Mouse (Mus musculus) neural tube, embryonic 15.5 days (tissue): ENCODE data around the gene Iqcn. TPM values are rescaled to one million over a fixed set of nuclear protein-coding genes. Genes with fewer than 3 reads are reported as not detected.

ENCODE experiments used
- ATAC-seq: fragments of 200-750 bp; cut with Nextera tagmentation; 2 replicates; pipeline ENCODE4 v1.8.0; 2017; ENCODE audit warnings: mild to moderate bottlenecking, moderate TSS enrichment, moderate library complexity; ENCODE audit not compliant: low FRiP score
- H3K27ac ChIP-seq: fragments of 300-500 bp; sonication (generic); replicated peaks from 2 replicates; pipeline ENCODE4 v1.5.1; 2015; ENCODE audit warnings: mild to moderate bottlenecking, inconsistent platforms
- H3K27me3 ChIP-seq: fragments of 300-500 bp; sonication (generic); replicated peaks from 2 replicates; pipeline ENCODE4 v1.6.1; 2015; ENCODE audit warnings: inconsistent platforms
- H3K36me3 ChIP-seq: fragments of 300-500 bp; sonication (generic); 2 replicates; pipeline ENCODE4 v1.6.1; 2015; ENCODE audit warnings: inconsistent platforms
- H3K4me1 ChIP-seq: fragments of 300-500 bp; sonication (generic); 2 replicates; pipeline ENCODE4 v1.6.1; 2015; ENCODE audit warnings: inconsistent platforms
- H3K4me2 ChIP-seq: fragments of 300-500 bp; sonication (generic); 2 replicates; pipeline ENCODE4 v1.6.1; 2015; ENCODE audit warnings: inconsistent platforms, mild to moderate bottlenecking, moderate library complexity
- H3K4me3 ChIP-seq: fragments of 300-500 bp; sonication (generic); replicated peaks from 2 replicates; pipeline ENCODE4 v1.5.1; 2015; ENCODE audit warnings: mild to moderate bottlenecking, inconsistent platforms
- H3K9ac ChIP-seq: fragments of 300-500 bp; sonication (generic); replicated peaks from 2 replicates; pipeline ENCODE4 v1.6.1; 2015; ENCODE audit warnings: mild to moderate bottlenecking, inconsistent platforms
- H3K9me3 ChIP-seq: fragments of 300-500 bp; sonication (generic); replicated peaks from 2 replicates; pipeline ENCODE4 v1.6.1; 2016; ENCODE audit warnings: inconsistent platforms
- WGBS: fragments of 180-500 bp; shearing (Covaris S2); methylation state at CpG from one replicate; pipeline ENCODE4 v1.1.7; 2015; ENCODE audit warnings: mixed read lengths; 5-methylcytosine and 5-hydroxymethylcytosine counted together
- polyA plus RNA-seq: library from polyadenylated mRNA; unstranded; fragments of >200 nt; fragmentation: Nextera tagmentation; extraction: Ambion mirVana; gene quantifications from 2 replicates; pipeline ENCODE4 v1.2.1, GENCODE M21; 2015

Gene Iqcn
- 0.04 and 0.09 TPM in 2 replicates for polyA plus RNA-seq

DNA sequence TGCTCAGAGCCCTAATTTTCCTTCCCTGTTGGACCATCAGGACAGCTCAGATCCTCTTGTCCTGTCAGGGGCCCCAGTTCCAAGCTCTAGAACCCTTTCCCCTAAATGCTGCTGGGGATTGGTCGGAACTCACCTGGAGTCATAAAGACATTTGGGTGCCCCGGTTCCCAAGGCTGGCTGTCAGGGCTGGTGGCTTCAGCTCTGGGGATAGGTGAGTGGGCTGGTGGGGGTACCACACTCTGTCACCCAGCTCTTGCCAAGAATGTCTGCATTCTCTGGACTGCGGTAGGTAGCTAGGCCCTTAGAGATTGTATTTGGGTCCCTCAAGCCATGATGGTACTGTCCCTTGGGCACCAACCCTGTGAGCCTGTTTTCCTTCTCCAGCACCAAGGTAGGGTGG lies at the start of gene Iqcn:
TSS of gene Iqcn (plus strand) at position 171 of the 400 bp plus-strand sequence.
- H3K9me3 ChIP-seq, result no peaks in the 10 kb centered on the region
- ATAC-seq, result no peak
- peaks cover 34% of the 10 kb centered on the region for H3K4me1 ChIP-seq
- no peak within 1 kb of the TSS for H3K9ac ChIP-seq
- no peak within 1 kb of the TSS; the same call in 1 of the 2 replicates for H3K4me3 ChIP-seq
- H3K36me3 ChIP-seq, result no peaks in the 10 kb centered on the region; the same call in 1 of the 2 replicates
- H3K4me2 ChIP-seq, result peak within 1 kb of the TSS; percentile 70
- 0 out of 2 replicates have a peak within 1 kb of the TSS, but pooled peaks have one; percentile 33 for H3K27ac ChIP-seq
- H3K27me3 ChIP-seq, result no peaks in the 10 kb centered on the region
- 90% methylated on average over 3 of the region's 3 CpGs for WGBS

DNA sequence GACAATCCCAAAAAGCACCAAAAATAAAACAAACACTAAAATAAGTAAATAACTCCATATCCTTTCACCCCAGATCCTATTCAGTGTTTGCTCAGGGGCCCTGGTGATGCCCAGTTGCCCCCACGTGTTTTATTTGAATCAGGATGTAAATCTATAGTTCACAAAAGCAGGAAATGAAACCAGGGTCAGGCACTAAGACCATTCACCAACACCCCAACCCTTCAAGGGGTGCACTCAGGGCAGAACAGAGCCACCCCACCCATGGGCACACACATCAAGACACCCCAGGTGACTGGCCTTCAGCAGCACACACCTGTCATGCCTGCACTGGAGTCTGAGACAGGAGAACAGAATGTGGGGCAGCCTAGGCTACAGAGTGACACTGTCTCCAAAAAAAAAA lies 49.1 kb upstream of the Iqcn start:
- H3K27ac ChIP-seq, result no peak overlapping the region
- peaks cover 35% of the 10 kb centered on the region for H3K36me3 ChIP-seq
- peaks cover 44% of the 10 kb centered on the region for H3K4me1 ChIP-seq
- no peaks in the 10 kb centered on the region for H3K9me3 ChIP-seq
- no peak overlapping the region for H3K9ac ChIP-seq
- ATAC-seq, result no peak
- H3K4me3 ChIP-seq, result no peak overlapping the region
- H3K27me3 ChIP-seq, result no peaks in the 10 kb centered on the region
- WGBS, result 59% methylated on average over 1 of the region's 1 CpGs
- H3K4me2 ChIP-seq, result no peak overlapping the region

DNA sequence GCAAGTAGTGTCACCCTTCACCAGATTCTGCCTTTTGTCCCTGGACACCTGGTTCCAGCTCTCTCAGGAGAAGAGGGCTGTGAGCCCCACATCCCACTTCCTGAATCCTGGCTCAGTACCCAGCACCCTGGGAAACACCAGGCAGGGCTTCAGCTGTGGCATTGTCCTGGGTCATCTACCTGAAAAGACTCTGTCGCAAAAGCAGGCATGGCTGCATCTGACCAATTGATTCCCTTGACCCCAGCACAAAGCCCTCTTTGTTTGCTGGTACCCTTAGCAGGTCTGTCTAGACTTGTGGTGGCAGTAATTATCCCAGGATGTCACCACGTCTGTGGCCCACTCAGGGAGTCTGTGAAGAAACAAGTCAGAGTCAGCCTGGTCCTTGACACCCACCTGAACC lies 47.8 kb upstream of the Iqcn start:
- no peak overlapping the region for H3K9ac ChIP-seq
- no peaks in the 10 kb centered on the region for H3K27me3 ChIP-seq
- WGBS, result 18% methylated on average over 2 of the region's 2 CpGs
- H3K9me3 ChIP-seq, result no peaks in the 10 kb centered on the region
- H3K4me1 ChIP-seq, result peaks cover 42% of the 10 kb centered on the region
- ATAC-seq, result no peak
- peak overlapping the region; percentile 2; the same call in 1 of the 2 replicates for H3K4me2 ChIP-seq
- peak overlapping the region; percentile 76 for H3K27ac ChIP-seq
- H3K4me3 ChIP-seq, result no peak overlapping the region
- peaks cover 29% of the 10 kb centered on the region for H3K36me3 ChIP-seq

DNA sequence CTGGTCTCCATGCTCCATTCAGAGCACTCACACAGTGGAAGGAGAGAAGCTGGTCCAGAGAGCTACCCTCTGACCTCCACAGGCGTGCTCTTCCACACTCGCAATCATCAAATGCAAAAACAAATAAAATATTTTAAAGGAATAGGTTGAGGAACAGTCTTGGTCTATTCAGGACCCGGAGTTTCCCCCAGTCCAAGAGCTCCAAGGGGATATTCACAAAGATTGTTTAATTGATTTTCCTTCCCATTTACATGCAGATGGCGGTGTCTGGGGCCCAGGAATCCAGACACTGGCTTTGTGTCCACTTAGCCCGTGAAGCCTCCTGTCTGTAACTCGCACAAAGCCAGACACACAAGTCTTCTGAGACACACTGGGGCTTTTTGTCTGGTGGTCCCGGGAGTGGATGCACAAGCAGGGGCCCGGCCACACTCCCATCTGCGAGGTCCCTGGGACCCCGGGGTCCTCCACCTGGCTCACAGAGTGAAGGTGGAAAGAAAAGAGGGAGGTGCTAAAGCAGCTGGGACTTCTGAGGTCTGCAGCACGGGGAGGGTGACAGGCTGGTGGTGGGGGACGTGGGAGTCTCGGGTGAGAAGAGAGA lies 47.0 kb upstream of the Iqcn start:
- WGBS, result 20% methylated on average over 13 of the region's 13 CpGs
- peaks cover 44% of the 10 kb centered on the region for H3K4me1 ChIP-seq
- H3K9me3 ChIP-seq, result no peaks in the 10 kb centered on the region
- peaks cover 21% of the 10 kb centered on the region for H3K36me3 ChIP-seq
- no peak for ATAC-seq
- no peaks in the 10 kb centered on the region for H3K27me3 ChIP-seq
- peak overlapping the region; percentile 76 for H3K27ac ChIP-seq
- H3K4me3 ChIP-seq, result no peak overlapping the region
- peak overlapping the region; percentile 2; the same call in 1 of the 2 replicates for H3K4me2 ChIP-seq
- no peak overlapping the region for H3K9ac ChIP-seq

DNA sequence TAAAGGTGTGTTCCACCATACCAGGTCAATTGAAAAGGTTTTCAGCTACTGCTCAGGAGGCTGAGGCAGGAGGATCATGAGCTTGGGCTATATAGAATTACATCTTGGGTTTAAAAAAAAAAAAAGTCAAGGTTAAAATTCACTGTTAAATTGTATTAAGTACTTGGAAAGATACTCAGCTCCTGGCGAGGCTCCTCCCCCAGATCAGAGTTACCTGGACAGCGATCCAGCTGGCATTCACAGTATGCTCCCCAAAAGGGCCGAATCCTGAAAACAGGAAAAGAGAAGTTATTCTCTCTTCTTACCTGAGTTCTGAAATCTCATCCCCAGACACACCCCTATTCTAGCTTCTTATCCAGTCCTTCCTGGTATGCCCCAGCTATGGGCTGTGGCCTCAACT lies 46.0 kb upstream of the Iqcn start:
- no peak for ATAC-seq
- WGBS, result 88% methylated on average over 3 of the region's 3 CpGs
- H3K4me3 ChIP-seq, result no peak overlapping the region
- peaks cover 14% of the 10 kb centered on the region for H3K36me3 ChIP-seq
- H3K4me2 ChIP-seq, result peak overlapping the region; percentile 91
- H3K4me1 ChIP-seq, result peaks cover 44% of the 10 kb centered on the region
- H3K27me3 ChIP-seq, result no peaks in the 10 kb centered on the region
- no peak overlapping the region for H3K9ac ChIP-seq
- H3K9me3 ChIP-seq, result no peaks in the 10 kb centered on the region
- H3K27ac ChIP-seq, result peak overlapping the region; percentile 76

DNA sequence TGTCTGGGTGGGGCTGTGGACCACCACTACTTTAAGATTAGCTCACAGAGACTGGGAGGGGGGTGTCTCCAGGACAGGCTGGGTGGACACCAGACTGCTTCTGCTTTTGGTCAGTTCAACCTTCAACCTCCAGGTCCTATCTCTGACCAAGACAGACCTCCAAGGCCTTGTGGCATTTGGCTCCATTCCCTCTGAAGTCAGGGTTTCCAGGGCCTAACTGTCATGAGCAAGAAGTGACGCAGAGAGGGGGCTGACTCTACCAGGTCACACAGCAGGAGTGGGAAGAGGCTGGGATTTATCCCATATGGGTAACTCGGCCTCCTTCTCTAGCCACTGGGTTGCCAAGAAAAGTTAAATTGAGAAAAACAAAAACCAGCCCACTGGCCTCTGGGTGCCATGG lies 45.5 kb upstream of the Iqcn start:
- H3K27me3 ChIP-seq, result no peaks in the 10 kb centered on the region
- 39% methylated on average over 2 of the region's 2 CpGs for WGBS
- peak overlapping the region; percentile 91 for H3K4me2 ChIP-seq
- H3K9ac ChIP-seq, result peak overlapping the region; percentile 2; the same call in 1 of the 2 replicates
- peaks cover 44% of the 10 kb centered on the region for H3K4me1 ChIP-seq
- H3K4me3 ChIP-seq, result peak overlapping the region; percentile 75
- H3K27ac ChIP-seq, result peak overlapping the region; percentile 76
- ATAC-seq, result no peak
- peaks cover 10% of the 10 kb centered on the region for H3K36me3 ChIP-seq
- H3K9me3 ChIP-seq, result no peaks in the 10 kb centered on the region

DNA sequence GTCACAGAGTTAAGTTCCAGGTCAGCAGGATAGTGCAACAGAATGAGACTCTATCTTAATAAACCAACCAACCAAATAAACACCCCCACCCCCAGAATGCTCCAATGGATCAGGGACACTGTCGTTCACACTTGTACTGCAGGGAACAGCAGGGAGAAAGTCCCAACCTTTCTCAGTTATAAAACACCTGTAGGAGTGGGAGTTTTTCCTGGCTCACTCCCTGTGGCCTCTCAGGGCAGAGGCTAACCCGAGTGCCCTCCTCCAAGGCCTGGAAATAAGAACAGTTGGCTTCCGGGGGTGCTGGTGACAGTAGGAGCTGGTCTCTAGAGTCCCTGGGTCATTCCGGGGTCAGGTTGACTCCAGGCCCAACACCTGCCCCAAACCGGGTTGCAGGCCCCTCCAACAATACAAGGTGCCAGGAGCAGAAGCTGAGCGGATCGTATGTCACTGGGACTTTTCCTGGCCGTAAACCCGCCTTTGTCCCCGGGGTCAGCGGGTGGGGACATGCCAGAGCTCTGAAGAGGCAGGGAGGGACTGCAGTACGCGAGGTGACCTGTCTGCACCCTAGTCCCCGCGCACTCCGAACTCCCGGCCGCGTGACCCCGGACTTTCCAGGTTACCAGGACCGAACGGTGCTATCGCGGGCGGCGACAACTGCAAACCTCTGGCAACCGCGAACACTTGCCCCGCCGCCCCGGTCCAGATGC lies 44.2 kb upstream of the Iqcn start:
- Histone ChIP-seq H3K27me3 (no peaks in the 10 kb centered on the region), H3K36me3 (peaks cover 10% of the 10 kb centered on the region), H3K4me3 (peak overlapping the region; percentile 75), H3K4me2 (peak overlapping the region; percentile 91), H3K27ac (peak overlapping the region; percentile 76), H3K9ac (peak overlapping the region; percentile 84), H3K4me1 (peaks cover 44% of the 10 kb centered on the region), H3K9me3 (no peaks in the 10 kb centered on the region)
- WGBS, result under 1% methylated on average over 31 of the region's 31 CpGs
- ATAC-seq, result peak; percentile 4; the same call in 1 of the 2 replicates

DNA sequence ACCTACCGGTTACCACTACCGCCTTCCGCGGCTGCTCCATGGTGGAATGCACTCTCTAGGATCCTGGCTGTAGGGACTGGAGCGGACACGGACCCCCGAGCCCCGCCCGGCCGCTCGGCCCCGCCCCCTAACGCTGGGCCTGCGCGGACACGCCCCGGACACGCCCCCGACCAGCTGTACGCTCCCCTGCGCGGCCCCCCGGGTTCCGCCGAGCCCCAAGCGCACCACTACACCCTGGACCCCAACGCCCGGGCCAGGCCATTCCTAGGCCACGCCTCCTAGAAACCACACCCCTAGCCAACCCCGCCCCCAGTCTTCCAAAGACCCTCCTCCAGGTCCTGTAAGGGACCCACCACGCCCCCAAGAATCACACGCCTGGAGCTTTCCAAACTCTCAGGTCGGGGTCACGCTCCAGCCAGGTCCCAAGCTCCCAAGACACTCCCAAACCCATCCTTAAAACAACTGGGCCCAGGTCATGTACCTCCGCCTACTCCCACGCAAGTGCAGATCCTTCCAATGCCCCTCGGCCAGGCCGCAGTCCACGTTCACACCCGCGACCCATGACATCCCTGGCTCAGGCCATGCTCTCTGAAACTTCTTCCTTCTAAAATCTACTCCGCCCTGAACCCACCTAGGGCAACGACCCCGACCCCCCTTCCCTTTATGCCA lies 43.5 kb upstream of the Iqcn start:
- Histone ChIP-seq H3K9me3 (no peaks in the 10 kb centered on the region), H3K4me3 (peak overlapping the region; percentile 75), H3K4me2 (peak overlapping the region; percentile 91), H3K9ac (peak overlapping the region; percentile 84), H3K27ac (peak overlapping the region; percentile 76), H3K4me1 (peaks cover 44% of the 10 kb centered on the region), H3K36me3 (peaks cover 8% of the 10 kb centered on the region), H3K27me3 (no peaks in the 10 kb centered on the region)
- peak; percentile 88 for ATAC-seq
- 1% methylated on average over 44 of the region's 44 CpGs for WGBS

DNA sequence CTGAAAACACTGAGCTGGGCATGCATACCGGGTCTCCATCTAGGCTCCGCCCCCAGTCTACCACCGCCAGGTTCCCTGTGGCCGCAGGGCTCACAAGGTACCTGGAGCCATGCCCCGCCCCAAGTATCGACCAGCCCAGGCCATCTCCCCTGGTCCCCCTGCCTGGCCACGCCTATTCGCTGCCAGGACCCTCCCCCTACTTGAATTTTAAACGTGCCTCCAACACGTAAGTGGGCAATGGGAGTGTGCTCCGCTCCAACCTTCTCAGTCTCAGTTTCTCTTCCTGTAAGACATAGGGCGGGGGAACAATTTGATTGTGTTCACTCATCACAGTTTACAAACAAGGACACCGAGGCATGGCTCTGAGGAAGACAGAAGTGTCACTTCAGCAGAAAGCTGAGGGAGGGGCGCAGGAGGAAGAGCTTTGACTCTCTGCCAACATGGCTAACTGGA lies 43.0 kb upstream of the Iqcn start, which contains the start of gene Pgpep1:
TSS of gene Pgpep1 (minus strand) at position 116 of the 453 bp plus-strand sequence.
- Histone ChIP-seq H3K27me3 (no peaks in the 10 kb centered on the region), H3K36me3 (peaks cover 2% of the 10 kb centered on the region; the same call in 1 of the 2 replicates), H3K4me3 (peak within 1 kb of the TSS; percentile 75), H3K9me3 (no peaks in the 10 kb centered on the region), H3K9ac (peak within 1 kb of the TSS; percentile 84), H3K4me1 (peaks cover 41% of the 10 kb centered on the region), H3K4me2 (peak within 1 kb of the TSS; percentile 91), H3K27ac (peak within 1 kb of the TSS; percentile 76)
- peak; percentile 65 for ATAC-seq
- 4% methylated on average over 14 of the region's 14 CpGs for WGBS

DNA sequence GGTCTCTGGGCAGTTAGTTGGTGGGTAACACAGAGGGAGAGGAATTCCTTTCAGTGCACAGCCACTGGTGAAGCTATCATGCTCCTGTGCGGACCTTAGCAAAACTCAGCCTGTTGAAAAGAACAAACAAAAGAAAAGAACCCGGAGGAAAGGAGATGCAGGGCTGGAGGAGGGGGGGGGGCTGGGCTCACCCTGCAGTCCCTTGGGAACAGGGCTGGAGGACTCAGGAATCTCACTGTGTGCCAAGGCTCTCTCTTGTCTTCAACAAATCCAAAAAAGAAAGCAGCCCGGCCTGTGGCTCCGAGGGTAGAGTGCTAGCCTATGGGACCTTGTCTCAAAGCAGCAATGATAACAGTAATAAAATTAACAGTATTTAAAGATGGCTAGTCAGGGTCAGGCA lies 39.6 kb upstream of the Iqcn start:
- H3K27me3 ChIP-seq, result no peaks in the 10 kb centered on the region
- H3K9me3 ChIP-seq, result no peaks in the 10 kb centered on the region
- no peaks in the 10 kb centered on the region for H3K36me3 ChIP-seq
- no peak overlapping the region for H3K4me2 ChIP-seq
- no peak overlapping the region for H3K4me3 ChIP-seq
- WGBS, result 28% methylated on average over 4 of the region's 4 CpGs
- ATAC-seq, result no peak
- peaks cover 17% of the 10 kb centered on the region for H3K4me1 ChIP-seq
- H3K27ac ChIP-seq, result peak overlapping the region; percentile 42
- H3K9ac ChIP-seq, result no peak overlapping the region

DNA sequence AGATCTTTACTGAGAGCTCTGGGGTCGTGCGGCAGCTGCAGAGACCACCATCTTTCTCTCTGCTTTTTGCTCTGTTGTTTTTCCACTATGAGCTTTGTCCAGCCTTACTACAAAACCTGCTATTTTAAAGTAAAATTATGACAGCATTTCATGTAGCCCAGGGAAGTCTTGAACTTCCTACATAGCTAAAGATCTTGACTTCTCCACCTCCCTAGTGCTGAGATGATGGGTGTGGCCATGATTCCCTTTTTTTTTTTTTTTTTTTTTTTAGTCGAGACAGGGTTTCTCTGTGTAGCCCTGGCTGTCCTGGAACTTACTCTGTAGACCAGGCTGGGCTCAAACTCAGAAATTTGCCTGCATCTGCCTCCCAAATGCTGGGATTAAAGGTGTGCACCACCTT lies 38.6 kb upstream of the Iqcn start:
- Histone ChIP-seq H3K9me3 (no peaks in the 10 kb centered on the region), H3K4me2 (no peak overlapping the region), H3K36me3 (no peaks in the 10 kb centered on the region), H3K27me3 (no peaks in the 10 kb centered on the region), H3K27ac (no peak overlapping the region), H3K4me3 (no peak overlapping the region), H3K4me1 (peaks cover 10% of the 10 kb centered on the region), H3K9ac (no peak overlapping the region)
- 81% methylated on average over 3 of the region's 3 CpGs for WGBS
- ATAC-seq, result no peak
